Mouse (Mus musculus) forebrain, embryonic 16.5 days (tissue): ENCODE results near the gene Tep1. TPM values are rescaled to one million over a fixed set of nuclear protein-coding genes. Genes with fewer than 3 reads are reported as not detected.
"Not testable (repeated sequence)": the region's sequence is repeated elsewhere in the genome, so short reads cannot be mapped to it uniquely, and the experiment has no call there.

Source experiments
- ATAC-seq: fragments of 200-750 bp; cut with Nextera tagmentation; 2 replicates; pipeline ENCODE4 v1.8.0; 2017; ENCODE audit warnings: mild to moderate bottlenecking, moderate library complexity
- H3K27ac ChIP-seq: fragments of 300-500 bp; sonication (generic); 2 replicates; pipeline ENCODE4 v1.5.1; 2014; ENCODE audit warnings: low read length, control low read depth
- H3K27me3 ChIP-seq: fragments of 300-500 bp; sonication (generic); replicated peaks from 2 replicates; pipeline ENCODE4 v1.6.1; 2014; ENCODE audit warnings: low read length; ENCODE audit not compliant: control insufficient read depth, insufficient read depth
- H3K36me3 ChIP-seq: fragments of 300-500 bp; sonication (generic); 2 replicates; pipeline ENCODE4 v1.6.1; 2014; ENCODE audit not compliant: control insufficient read depth, insufficient read depth
- H3K4me1 ChIP-seq: fragments of 300-500 bp; sonication (generic); replicated peaks from 2 replicates; pipeline ENCODE4 v1.6.1; 2014; ENCODE audit warnings: low read length; ENCODE audit not compliant: control insufficient read depth, insufficient read depth
- H3K4me2 ChIP-seq: fragments of 300-500 bp; sonication (generic); 2 replicates; pipeline ENCODE4 v1.6.1; 2014; ENCODE audit warnings: mild to moderate bottlenecking, low read length, control low read depth
- H3K4me3 ChIP-seq: fragments of 300-500 bp; sonication (generic); replicated peaks from 2 replicates; pipeline ENCODE4 v1.5.1; 2014; ENCODE audit warnings: mild to moderate bottlenecking, low read length, control low read depth
- H3K9ac ChIP-seq: fragments of 300-500 bp; sonication (generic); replicated peaks from 2 replicates; pipeline ENCODE4 v1.6.1; 2014; ENCODE audit warnings: low read depth, low read length, control low read depth
- H3K9me3 ChIP-seq: fragments of 300-500 bp; sonication (generic); 2 replicates; pipeline ENCODE4 v1.6.1; 2016; ENCODE audit warnings: low read length; ENCODE audit not compliant: control insufficient read depth
- WGBS: fragments of 180-500 bp; shearing (Covaris S2); extraction: QIAGEN DNeasy Blood & Tissue Kit; methylation state at CpG from one replicate; pipeline ENCODE4 v1.1.7; 2014; 5-methylcytosine and 5-hydroxymethylcytosine counted together
- polyA plus RNA-seq: library from polyadenylated mRNA; unstranded; fragments of >200 nt; fragmentation: Nextera tagmentation; extraction: Ambion mirVana; gene quantifications from 2 replicates; pipeline ENCODE4 v1.2.1, GENCODE M21; 2015

Gene Tep1
- polyA plus RNA-seq, 1 experiment from 2014 or later = 2.2 TPM

- Histone ChIP-seq H3K27me3 (no peaks in the 10 kb centered on the region), H3K9ac (no peak overlapping the region), H3K4me3 (no peak overlapping the region), H3K36me3 (no peaks in the 10 kb centered on the region), H3K4me1 (peaks cover 8% of the 10 kb centered on the region), H3K9me3 (no peaks in the 10 kb centered on the region), H3K27ac (no peak overlapping the region), H3K4me2 (no peak overlapping the region)
- 96% methylated on average over 2 of the region's 2 CpGs for WGBS
- ATAC-seq = no peak
Measured at GRCm38 (mm10) chr14:50871284-50871683, 924 bp upstream of the Tep1 start.

- H3K4me3 ChIP-seq = peak overlapping the region; percentile 49
- peak overlapping the region; percentile 59 for H3K9ac ChIP-seq
- no peak for ATAC-seq
- no peaks in the 10 kb centered on the region for H3K27me3 ChIP-seq
- peak overlapping the region; percentile 72 for H3K4me2 ChIP-seq
- no peak overlapping the region for H3K27ac ChIP-seq
- no peaks in the 10 kb centered on the region for H3K9me3 ChIP-seq
- 37% methylated on average over 5 of the region's 5 CpGs for WGBS
- H3K4me1 ChIP-seq = peaks cover 8% of the 10 kb centered on the region
- no peaks in the 10 kb centered on the region for H3K36me3 ChIP-seq
Measured at GRCm38 (mm10) chr14:50870805-50871143, 414 bp upstream of the Tep1 start.

- no peaks in the 10 kb centered on the region for H3K9me3 ChIP-seq
- ATAC-seq = no peak
Measured at GRCm38 (mm10) chr14:50868656-50869055, 1.7 kb downstream of the Tep1 start.

GRCm38 (mm10) chr14:50868211-50868610 lies 2.1 kb downstream of the Tep1 start:
- WGBS = 79% methylated on average over 4 of the region's 4 CpGs
- H3K27ac ChIP-seq = no peak overlapping the region

More at GRCm38 (mm10) chr14:50868656-50869055, 1.7 kb downstream of the Tep1 start:
- H3K4me2 ChIP-seq = no peak overlapping the region
- peaks cover 8% of the 10 kb centered on the region for H3K4me1 ChIP-seq
- no peaks in the 10 kb centered on the region for H3K27me3 ChIP-seq
- H3K9ac ChIP-seq = no peak overlapping the region
- no peak overlapping the region for H3K4me3 ChIP-seq
- no peaks in the 10 kb centered on the region for H3K36me3 ChIP-seq
- no peak overlapping the region for H3K27ac ChIP-seq
- 92% methylated on average over 5 of the region's 5 CpGs for WGBS

GRCm38 (mm10) chr14:50866966-50867365 lies 3.4 kb downstream of the Tep1 start:
- WGBS = 94% methylated on average over 3 of the region's 3 CpGs
- H3K4me3 ChIP-seq = no peak overlapping the region

More at GRCm38 (mm10) chr14:50868211-50868610, 2.1 kb downstream of the Tep1 start:
- Histone ChIP-seq H3K4me2 (no peak overlapping the region), H3K4me1 (peaks cover 8% of the 10 kb centered on the region), H3K27me3 (no peaks in the 10 kb centered on the region), H3K9me3 (no peaks in the 10 kb centered on the region), H3K9ac (no peak overlapping the region), H3K36me3 (no peaks in the 10 kb centered on the region), H3K4me3 (no peak overlapping the region)
- ATAC-seq = no peak

GRCm38 (mm10) chr14:50865005-50865404 lies 5.4 kb downstream of the Tep1 start:
- not testable (repeated sequence) for H3K4me3 ChIP-seq, H3K4me2 ChIP-seq, H3K9ac ChIP-seq, H3K9me3 ChIP-seq, ATAC-seq, H3K4me1 ChIP-seq, H3K27me3 ChIP-seq, H3K27ac ChIP-seq, H3K36me3 ChIP-seq

More at GRCm38 (mm10) chr14:50866966-50867365, 3.4 kb downstream of the Tep1 start:
- Histone ChIP-seq H3K36me3 (no peaks in the 10 kb centered on the region), H3K4me2 (no peak overlapping the region), H3K27me3 (no peaks in the 10 kb centered on the region), H3K27ac (no peak overlapping the region), H3K4me1 (peaks cover 8% of the 10 kb centered on the region), H3K9me3 (no peaks in the 10 kb centered on the region), H3K9ac (no peak overlapping the region)
- no peak for ATAC-seq

GRCm38 (mm10) chr14:50862641-50863040 lies 7.7 kb downstream of the Tep1 start:
- no peak for ATAC-seq
- H3K27me3 ChIP-seq = no peaks in the 10 kb centered on the region
- H3K9ac ChIP-seq = no peak overlapping the region
- no peak overlapping the region for H3K4me3 ChIP-seq
- H3K4me2 ChIP-seq = no peak overlapping the region
- no peaks in the 10 kb centered on the region for H3K36me3 ChIP-seq
- no peaks in the 10 kb centered on the region for H3K9me3 ChIP-seq
- H3K27ac ChIP-seq = no peak overlapping the region
- WGBS = 93% methylated on average over 10 of the region's 10 CpGs
- H3K4me1 ChIP-seq = no peaks in the 10 kb centered on the region

- no peak overlapping the region for H3K4me3 ChIP-seq
- no peak overlapping the region for H3K9ac ChIP-seq
- no peaks in the 10 kb centered on the region for H3K36me3 ChIP-seq
- no peak overlapping the region for H3K27ac ChIP-seq
- no peaks in the 10 kb centered on the region for H3K9me3 ChIP-seq
- no peak overlapping the region for H3K4me2 ChIP-seq
- 83% methylated on average over 5 of the region's 5 CpGs for WGBS
- no peak for ATAC-seq
- no peaks in the 10 kb centered on the region for H3K27me3 ChIP-seq
- H3K4me1 ChIP-seq = no peaks in the 10 kb centered on the region
Measured at GRCm38 (mm10) chr14:50855788-50856187, 14.6 kb downstream of the Tep1 start.

GRCm38 (mm10) chr14:50837236-50837635 lies 33.1 kb downstream of the Tep1 start:
- Histone ChIP-seq H3K9me3 (no peaks in the 10 kb centered on the region), H3K4me3 (no peak overlapping the region), H3K27me3 (no peaks in the 10 kb centered on the region), H3K27ac (no peak overlapping the region), H3K9ac (no peak overlapping the region), H3K36me3 (no peaks in the 10 kb centered on the region), H3K4me2 (no peak overlapping the region), H3K4me1 (no peaks in the 10 kb centered on the region)
- ATAC-seq = no peak
- WGBS = 65% methylated on average over 6 of the region's 6 CpGs

GRCm38 (mm10) chr14:50834435-50834834 lies 35.9 kb downstream of the Tep1 start:
- Histone ChIP-seq H3K9ac (no peak overlapping the region), H3K36me3 (no peaks in the 10 kb centered on the region), H3K27ac (no peak overlapping the region), H3K4me1 (no peaks in the 10 kb centered on the region), H3K27me3 (no peaks in the 10 kb centered on the region), H3K4me3 (no peak overlapping the region), H3K9me3 (no peaks in the 10 kb centered on the region), H3K4me2 (no peak overlapping the region)
- no peak for ATAC-seq
- WGBS = 53% methylated on average over 2 of the region's 2 CpGs
